Mouse (Mus musculus): ENCODE measurements at regions not wholly inside any gene's neighbourhood (a gene's known extent, or its start where the extent isn't known, plus 50 kb on each side); places are given as distances from the start of the nearest gene placed in this dataset.

DNA sequence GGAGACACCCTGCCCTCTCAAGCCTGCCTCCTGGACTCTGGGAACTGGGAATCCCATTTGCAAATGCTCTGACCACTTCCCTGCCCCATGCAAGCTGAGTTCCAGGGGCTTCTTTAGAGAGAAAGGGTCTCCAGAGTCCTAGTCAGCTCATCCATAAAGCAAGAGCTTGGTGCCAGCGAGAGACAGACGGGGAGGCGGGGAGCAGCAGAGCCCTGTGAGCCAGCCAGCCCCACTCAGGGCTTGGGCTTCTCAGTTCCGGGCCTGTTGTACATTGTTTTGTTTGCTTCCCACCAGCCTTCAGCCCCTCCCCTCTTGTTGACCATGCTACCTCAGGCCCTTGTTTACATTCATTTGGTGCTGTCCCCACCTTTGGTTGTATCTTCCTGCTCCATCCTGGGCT is 143.9 kb upstream of the Thy1 start:
- Histone ChIP-seq H3K4me3 (ENCODE audit: control insufficient read depth in 1 of 2, insufficient read depth in 1 of 2, low read depth in 2 of 2, low read length in 2 of 2) (no peak overlapping the region), H3K4me1 (ENCODE audit: control insufficient read depth in 1 of 2, insufficient read depth in 2 of 2, low read length in 2 of 2) (no peaks in the 10 kb centered on the region), H3K27ac (ENCODE audit: control insufficient read depth, low read depth, low read length) (no peak overlapping the region), H3K36me3 (ENCODE audit: control insufficient read depth in 1 of 2, insufficient read depth in 2 of 2, low read length in 2 of 2) (no peaks in the 10 kb centered on the region), H3K9me3 (replicated peaks; ENCODE audit: insufficient read depth, low read length) (no peaks in the 10 kb centered on the region), H3K9ac (ENCODE audit: control insufficient read depth, low read depth, low read length, poor library complexity, severe bottlenecking) (no peak overlapping the region), H3K27me3 (ENCODE audit: control insufficient read depth in 1 of 2, insufficient read depth in 2 of 2, low read length in 2 of 2) (no peaks in the 10 kb centered on the region), H3K79me2 (ENCODE audit: control insufficient read depth, insufficient read depth, low read length, poor library complexity) (no peaks in the 10 kb centered on the region)
- TF ChIP-seq ELF1 (IDR thresholded peaks at IDR 0.05; ENCODE audit: low read depth, low read length) (no peak), JUND (IDR thresholded peaks at IDR 0.05; ENCODE audit: low read depth, low read length) (no peak), NRF1 (IDR thresholded peaks at IDR 0.05; ENCODE audit: insufficient read depth, low read depth, low read length, poor library complexity, severe bottlenecking) (no peak), MAZ (IDR thresholded peaks at IDR 0.05; ENCODE audit: low read depth, low read length) (no peak), MYB (IDR thresholded peaks at IDR 0.05; ENCODE audit: low read depth, low read length) (no peak), MAX (IDR thresholded peaks at IDR 0.05; ENCODE audit: low read length) (no peak), EP300 (IDR thresholded peaks at IDR 0.05; ENCODE audit: low read depth in 1 of 2, low read length in 2 of 2) (no peak), MYC (IDR thresholded peaks at IDR 0.05; ENCODE audit: low read depth, low read length) (no peak)
- DNase-seq (ENCODE audit: low read depth, low spot score), result no peak

GRCm38 (mm10) chr9:43908325-43908724 is 134.9 kb upstream of the Thy1 start:
- DNase-seq (ENCODE audit: low read depth, low spot score), result peak; percentile 18
- H3K9me3 ChIP-seq (replicated peaks; ENCODE audit: insufficient read depth, low read length), result no peaks in the 10 kb centered on the region
- TF ChIP-seq RAD21 (IDR thresholded peaks at IDR 0.05; ENCODE audit: low read depth, low read length), result peak; percentile 4
- no peak for TF ChIP-seq TBP (IDR thresholded peaks at IDR 0.05; ENCODE audit: low read depth, low read length)
- no peak for TF ChIP-seq ELF1 (IDR thresholded peaks at IDR 0.05; ENCODE audit: low read depth, low read length)
- TF ChIP-seq CTCF (IDR thresholded peaks at IDR 0.05 in 2 of 3, conservative IDR thresholded peaks at IDR 0.05 in 1 of 3; ENCODE audit: control insufficient read depth in 1 of 3, insufficient read depth in 1 of 3, low read depth in 2 of 3, low read length in 3 of 3, poor library complexity in 1 of 3, severe bottlenecking in 1 of 3), result peak in 2 of 3 experiments; percentile 21 to 28; a peak in 3 of 6 replicates
- no peaks in the 10 kb centered on the region for H3K79me2 ChIP-seq (ENCODE audit: control insufficient read depth, insufficient read depth, low read length, poor library complexity)
- H3K9ac ChIP-seq (ENCODE audit: control insufficient read depth, low read depth, low read length, poor library complexity, severe bottlenecking), result no peak overlapping the region
- no peaks in the 10 kb centered on the region for H3K27me3 ChIP-seq (ENCODE audit: control insufficient read depth in 1 of 2, insufficient read depth in 2 of 2, low read length in 2 of 2)
- H3K4me1 ChIP-seq (ENCODE audit: control insufficient read depth in 1 of 2, insufficient read depth in 2 of 2, low read length in 2 of 2), result no peaks in the 10 kb centered on the region
- H3K36me3 ChIP-seq (ENCODE audit: control insufficient read depth in 1 of 2, insufficient read depth in 2 of 2, low read length in 2 of 2), result no peaks in the 10 kb centered on the region
- no peak overlapping the region for H3K27ac ChIP-seq (ENCODE audit: control insufficient read depth, low read depth, low read length)
- no peak overlapping the region for H3K4me3 ChIP-seq (ENCODE audit: control insufficient read depth in 1 of 2, insufficient read depth in 1 of 2, low read depth in 2 of 2, low read length in 2 of 2)

DNA sequence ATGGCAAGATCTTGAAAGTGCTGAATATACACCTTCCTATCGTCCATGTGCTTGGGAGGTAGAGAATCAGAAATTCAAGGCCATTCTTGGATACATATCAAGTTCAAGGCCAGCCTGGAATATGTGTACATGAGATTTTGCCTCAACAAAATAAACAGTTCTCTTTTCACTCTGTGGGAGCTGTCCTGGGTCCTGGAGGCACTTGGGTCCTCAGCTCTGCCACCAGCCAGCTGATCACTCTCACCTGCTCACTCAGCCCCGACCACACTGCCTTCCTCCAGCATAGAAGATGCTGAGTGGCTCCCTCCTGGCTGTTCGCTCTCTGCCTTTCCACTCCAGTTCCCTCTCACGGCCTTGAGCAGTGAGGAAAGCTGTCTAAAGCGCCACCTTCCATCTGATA is 128.2 kb upstream of the Thy1 start:
- H3K27ac ChIP-seq (ENCODE audit: control insufficient read depth, low read depth, low read length), result no peak overlapping the region
- H3K4me1 ChIP-seq (ENCODE audit: control insufficient read depth in 1 of 2, insufficient read depth in 2 of 2, low read length in 2 of 2), result no peaks in the 10 kb centered on the region
- TF ChIP-seq JUND (IDR thresholded peaks at IDR 0.05; ENCODE audit: low read depth, low read length), result no peak
- no peak for TF ChIP-seq MXI1 (IDR thresholded peaks at IDR 0.05; ENCODE audit: low read depth, low read length)
- TF ChIP-seq POLR2AphosphoS2 (IDR thresholded peaks at IDR 0.05; ENCODE audit: low read length), result no peak
- TF ChIP-seq MAX (IDR thresholded peaks at IDR 0.05; ENCODE audit: low read length), result no peak
- no peak for TF ChIP-seq ZNF384 (IDR thresholded peaks at IDR 0.05; ENCODE audit: low read depth, low read length)
- H3K4me3 ChIP-seq (ENCODE audit: control insufficient read depth in 1 of 2, insufficient read depth in 1 of 2, low read depth in 2 of 2, low read length in 2 of 2), result no peak overlapping the region
- H3K79me2 ChIP-seq (ENCODE audit: control insufficient read depth, insufficient read depth, low read length, poor library complexity), result no peaks in the 10 kb centered on the region
- H3K36me3 ChIP-seq (ENCODE audit: control insufficient read depth in 1 of 2, insufficient read depth in 2 of 2, low read length in 2 of 2), result no peaks in the 10 kb centered on the region
- H3K9me3 ChIP-seq (replicated peaks; ENCODE audit: insufficient read depth, low read length), result no peaks in the 10 kb centered on the region
- no peaks in the 10 kb centered on the region; a peak in 1 of 4 replicates for H3K27me3 ChIP-seq (ENCODE audit: control insufficient read depth in 1 of 2, insufficient read depth in 2 of 2, low read length in 2 of 2)
- peak; percentile 9 for DNase-seq (ENCODE audit: low read depth, low spot score)
- no peak overlapping the region for H3K9ac ChIP-seq (ENCODE audit: control insufficient read depth, low read depth, low read length, poor library complexity, severe bottlenecking)
